Mouse (Mus musculus): Measurements from ENCODE around the gene Fbxl14. TPM values are rescaled to one million over a fixed set of nuclear protein-coding genes. Genes with fewer than 3 reads are reported as not detected.

The Fbxl14 gene
- total RNA-seq, 2 experiments from 2014 or later: 43.8 to 47.0 TPM

Other genes with a start within 250 kb of the Fbxl14 start
- 0.02 and 0.05 TPM in 2 replicates for gene Cacna2d4, start 243.1 kb upstream of the Fbxl14 start, total RNA-seq (2015)
- 0.08 TPM in 1 of 2 replicates, not detected in the other for gene Cacna2d4, start 243.1 kb upstream of the Fbxl14 start, total RNA-seq (2017)
- 0.24 and 0.44 TPM in 2 replicates for gene Lrtm2, start 148.9 kb upstream of the Fbxl14 start, total RNA-seq (2015)
- 0.03 and 0.08 TPM in 2 replicates for gene Lrtm2, start 148.9 kb upstream of the Fbxl14 start, total RNA-seq (2017)
- 57.1 and 64.4 TPM in 2 replicates for gene Adipor2, start 62.0 kb upstream of the Fbxl14 start, total RNA-seq (2015)
- gene Adipor2, start 62.0 kb upstream of the Fbxl14 start, total RNA-seq (2017): 71.4 and 85.8 TPM in 2 replicates
- gene Wnt5b, start 64.7 kb downstream of the Fbxl14 start, total RNA-seq (2015): 0.29 TPM in 1 of 2 replicates, not detected in the other
- not detected in 2 replicates for gene Wnt5b, start 64.7 kb downstream of the Fbxl14 start, total RNA-seq (2017)